Mouse (Mus musculus): ENCODE results near the gene Kank1. TPM values are rescaled to one million over a fixed set of nuclear protein-coding genes. Genes with fewer than 3 reads are reported as not detected.

The Kank1 gene
- 10 to 100 TPM; 15.0 to 15.2 TPM for total RNA-seq (2021)
- long read RNA-seq, experiment 1, partial matches to known transcripts, result 6 of 9 reads
- long read RNA-seq, experiment 1, other reads (novel, unspliced or antisense), result 3 of 9 reads
- long read RNA-seq, experiment 2, partial matches to known transcripts, result 2 of 9 reads
- long read RNA-seq, experiment 2, other reads (novel, unspliced or antisense), result 7 of 9 reads

DNA sequence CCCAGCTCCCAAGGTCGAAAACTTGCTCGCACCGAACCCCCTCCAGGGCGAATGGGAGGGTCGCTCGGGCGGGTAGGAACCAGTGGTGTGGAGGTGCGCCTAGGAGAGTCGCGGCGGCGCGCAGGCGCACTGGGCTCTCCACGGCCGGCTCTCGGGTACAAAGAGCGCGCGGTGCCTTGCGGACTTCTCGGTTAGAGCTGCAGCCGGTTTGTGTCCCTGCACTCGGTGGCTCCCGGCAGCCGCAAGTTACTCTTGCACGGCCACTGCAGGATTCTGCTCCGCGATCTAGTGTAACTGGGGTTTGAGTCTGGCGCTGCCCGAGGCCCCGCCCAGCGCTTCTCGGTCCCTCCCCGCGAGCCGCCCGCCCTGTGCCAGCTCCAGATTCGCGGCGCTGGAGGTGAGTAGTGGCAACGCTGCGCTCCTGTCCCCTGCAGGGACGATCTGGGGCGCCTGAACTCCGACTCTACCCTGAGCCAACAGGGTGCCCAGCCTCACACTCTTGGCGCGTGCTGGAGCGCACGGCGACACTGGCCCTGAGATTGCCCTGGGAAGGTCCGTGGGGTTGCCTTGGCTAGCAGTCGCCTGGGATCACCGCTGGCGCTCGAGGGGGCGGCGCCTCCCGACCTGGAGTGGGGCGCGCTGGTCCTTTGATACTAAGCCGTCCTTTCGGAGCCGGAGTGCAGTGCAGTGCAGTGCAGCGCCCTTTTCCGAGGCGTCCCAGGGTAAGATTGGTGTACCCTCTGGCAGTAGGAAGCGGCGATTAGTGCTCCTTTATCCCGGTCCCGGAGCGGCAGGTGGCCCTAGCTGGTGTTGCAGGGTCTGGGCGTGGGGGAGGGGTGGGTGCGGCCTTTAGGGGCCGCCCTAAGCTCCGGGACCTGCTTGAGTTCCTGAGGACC is at the start of gene Kank1:
Gene Kank1, plus strand, starts transcription at position 380 of the 896 bp plus-strand sequence.
- peak; percentile 50 for DNase-seq

DNA sequence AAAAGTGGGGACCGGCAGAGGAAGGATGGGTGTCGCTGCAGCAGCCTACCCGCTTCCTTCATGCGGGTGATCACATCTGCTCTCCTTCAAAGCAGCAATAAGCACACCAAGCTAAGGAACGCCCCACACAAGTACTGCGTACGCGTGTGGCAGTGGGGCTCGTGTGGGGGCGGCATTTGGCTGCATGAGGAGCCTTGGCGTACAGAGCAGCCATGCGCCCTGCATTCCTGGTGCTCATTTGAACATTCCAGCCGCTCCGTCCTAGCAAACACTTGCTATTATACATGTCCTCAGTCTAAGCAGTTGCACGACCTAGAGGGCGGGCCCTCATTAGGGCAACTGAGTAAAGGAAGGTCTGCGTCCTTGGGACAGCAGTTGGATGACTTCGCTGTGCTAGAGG is 49.1 kb upstream of the Kank1 start:
- DNase-seq, result no peak

DNA sequence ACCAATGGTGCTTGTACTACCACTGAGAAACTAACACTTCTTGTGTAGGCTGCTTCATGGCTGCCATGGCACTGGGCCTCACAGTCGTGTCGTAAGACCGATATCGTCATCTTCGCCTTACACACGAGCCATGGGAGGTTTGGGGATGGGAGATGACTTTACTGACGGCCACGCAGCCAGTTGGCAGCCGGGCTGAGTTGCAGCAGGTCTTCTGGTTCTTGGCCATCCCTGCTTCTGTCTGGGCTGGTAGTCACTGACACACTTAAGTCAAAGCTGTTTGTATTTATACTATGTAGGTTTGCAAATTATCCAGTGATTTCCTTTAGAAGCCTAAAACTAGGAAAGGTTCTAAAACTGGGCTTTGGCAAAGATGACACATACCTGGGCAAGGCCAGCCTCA is 43.0 kb upstream of the Kank1 start:
- DNase-seq, result no peak

DNA sequence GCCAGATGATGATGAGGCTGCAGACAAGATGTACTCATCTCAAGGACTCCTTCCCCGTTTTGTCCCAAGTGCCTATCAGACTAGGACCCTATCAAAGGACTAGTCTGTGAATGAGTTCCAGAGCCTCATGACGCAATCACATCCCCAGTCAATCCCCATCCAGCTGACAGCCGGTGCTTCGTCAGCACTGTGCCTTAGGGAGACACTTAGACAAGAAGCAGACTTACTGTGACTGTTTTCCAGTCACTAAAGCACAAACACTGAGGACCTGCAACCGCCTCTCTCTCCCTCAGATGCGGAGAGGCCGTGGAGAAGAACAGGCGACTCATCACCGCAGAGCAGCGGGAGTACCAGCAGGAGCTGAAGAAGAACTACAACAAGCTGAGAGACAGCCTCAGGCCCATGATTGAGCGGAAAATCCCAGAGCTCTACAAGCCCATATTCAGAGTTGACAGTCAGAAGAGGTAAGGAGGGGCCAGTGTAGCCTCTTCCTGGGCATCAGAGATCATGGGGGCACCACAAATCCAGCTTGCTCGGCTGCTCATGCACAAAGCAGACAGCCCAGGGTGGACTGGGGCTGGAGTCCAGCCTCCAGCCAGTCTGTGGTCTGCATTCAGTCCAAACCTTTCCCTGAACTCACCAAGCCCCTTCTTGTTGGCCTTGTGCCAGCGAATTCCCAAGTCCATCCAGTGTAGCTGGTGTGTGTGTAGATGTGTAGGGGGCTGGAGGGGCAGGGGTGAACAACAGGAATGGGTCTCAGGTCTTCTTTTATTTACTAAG is 36.5 kb upstream of the Kank1 start:
- no peak for DNase-seq

DNA sequence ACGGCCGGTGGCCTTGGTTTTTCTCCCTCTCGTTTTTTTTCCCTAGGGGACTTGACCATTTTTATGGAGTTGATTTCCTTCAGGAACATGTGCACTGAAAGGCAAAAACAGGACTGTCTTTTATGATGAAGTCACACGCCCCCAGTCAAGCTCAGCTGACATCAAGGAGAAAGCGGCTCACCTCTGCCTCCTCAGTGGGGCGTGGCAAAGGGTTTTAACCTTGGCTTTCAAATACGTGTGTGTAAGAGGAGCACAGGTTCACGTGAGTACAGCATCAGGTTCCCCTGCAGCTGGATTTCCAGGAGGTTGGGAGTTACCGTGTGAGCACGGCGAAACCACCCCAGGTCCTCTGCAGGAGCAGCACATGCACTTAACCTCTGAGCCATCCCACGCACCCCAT is 33.7 kb upstream of the Kank1 start:
- DNase-seq, result no peak

DNA sequence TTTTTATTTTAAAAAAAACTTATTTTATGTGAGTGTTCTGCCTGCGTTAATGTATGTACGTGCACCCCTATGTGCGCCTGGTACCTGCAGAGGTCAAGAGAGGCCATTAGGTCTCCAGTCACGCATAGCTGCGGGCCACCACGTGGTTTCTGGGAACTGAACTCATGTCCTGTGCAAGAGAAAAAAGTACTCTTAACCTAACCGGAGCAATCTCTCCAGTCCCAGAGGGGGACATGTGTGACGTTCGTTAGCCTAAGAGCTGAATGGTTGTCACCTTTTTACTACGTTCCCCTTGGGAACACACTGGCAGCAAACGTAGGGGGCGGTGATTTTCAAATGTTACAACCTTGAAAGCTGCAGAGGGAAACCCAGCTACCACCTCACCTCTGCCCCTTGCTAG is 29.8 kb upstream of the Kank1 start:
- no peak for DNase-seq

DNA sequence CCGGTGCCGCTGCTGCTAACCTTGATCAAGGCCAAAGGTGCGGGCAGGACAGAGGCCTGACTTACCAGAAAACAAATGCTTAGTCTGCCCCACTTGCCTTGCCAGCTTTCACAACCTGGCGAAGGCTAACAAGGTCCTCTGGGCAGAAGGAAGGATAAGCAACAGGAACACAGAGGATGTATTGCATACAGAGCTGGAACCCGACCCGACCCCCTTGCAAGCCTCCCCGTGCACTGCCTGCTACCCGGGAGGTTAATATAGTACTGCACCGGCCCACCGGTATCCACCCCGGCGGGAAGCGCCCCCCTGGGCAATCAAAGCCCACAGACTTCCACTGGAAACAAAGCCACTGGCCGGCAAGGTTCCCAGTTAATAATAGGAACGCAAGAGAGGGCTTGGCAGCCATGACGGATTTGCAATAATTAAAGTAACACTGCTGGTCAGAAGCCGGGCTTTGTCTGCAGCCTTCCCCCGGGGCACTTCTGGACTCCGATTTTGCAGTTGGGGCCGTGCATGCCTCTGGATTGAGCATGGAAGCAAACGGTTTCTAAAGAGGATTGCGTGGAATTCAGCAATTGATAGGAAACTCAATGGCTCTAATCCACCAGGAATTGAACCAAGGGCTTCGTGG is 28.9 kb upstream of the Kank1 start:
- no peak for DNase-seq

DNA sequence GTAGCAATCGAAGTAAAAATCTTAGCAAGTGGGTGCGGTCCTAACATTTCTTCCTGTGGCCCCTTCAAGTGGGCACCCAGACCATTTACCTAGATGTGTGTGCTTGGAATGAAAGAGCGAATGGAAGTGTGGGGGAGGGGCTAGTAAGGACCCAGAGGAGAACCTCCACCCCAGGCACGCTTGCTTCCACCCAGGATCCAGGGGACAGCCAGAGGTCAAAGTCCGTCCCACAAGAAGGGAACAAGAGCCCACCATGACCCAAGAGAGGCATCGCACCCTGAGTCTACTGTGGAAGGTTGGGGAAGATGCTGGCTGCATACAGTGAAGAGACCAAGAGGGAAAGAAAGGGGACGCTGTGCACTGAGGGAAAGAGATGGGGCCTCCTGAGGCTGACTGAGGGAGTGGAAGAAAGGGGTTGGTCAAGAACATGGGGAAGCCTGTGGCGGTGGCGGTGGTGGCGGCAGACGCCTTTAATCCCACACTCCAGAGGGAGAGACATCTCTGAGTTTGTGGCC is 28.1 kb upstream of the Kank1 start:
- DNase-seq, result no peak

DNA sequence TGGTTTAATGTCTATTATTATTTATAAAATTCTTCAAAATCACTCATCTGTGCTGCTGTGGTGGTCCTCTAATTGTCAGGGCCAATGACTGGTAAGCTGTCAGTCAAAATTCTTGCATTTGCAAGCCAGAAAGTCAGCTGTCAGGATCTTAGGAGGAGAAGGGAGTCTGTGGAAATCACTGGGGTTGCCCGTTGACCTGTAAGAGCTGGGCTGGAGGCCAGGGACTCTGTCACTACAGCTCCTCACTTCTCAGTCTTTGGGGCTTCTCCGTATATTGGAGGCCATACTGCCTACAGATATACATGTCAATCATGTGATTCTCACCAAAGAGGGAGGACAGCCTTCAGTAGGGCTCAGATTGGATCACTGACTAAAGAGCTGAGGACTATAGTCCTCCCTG is 16.2 kb upstream of the Kank1 start:
- no peak for DNase-seq

DNA sequence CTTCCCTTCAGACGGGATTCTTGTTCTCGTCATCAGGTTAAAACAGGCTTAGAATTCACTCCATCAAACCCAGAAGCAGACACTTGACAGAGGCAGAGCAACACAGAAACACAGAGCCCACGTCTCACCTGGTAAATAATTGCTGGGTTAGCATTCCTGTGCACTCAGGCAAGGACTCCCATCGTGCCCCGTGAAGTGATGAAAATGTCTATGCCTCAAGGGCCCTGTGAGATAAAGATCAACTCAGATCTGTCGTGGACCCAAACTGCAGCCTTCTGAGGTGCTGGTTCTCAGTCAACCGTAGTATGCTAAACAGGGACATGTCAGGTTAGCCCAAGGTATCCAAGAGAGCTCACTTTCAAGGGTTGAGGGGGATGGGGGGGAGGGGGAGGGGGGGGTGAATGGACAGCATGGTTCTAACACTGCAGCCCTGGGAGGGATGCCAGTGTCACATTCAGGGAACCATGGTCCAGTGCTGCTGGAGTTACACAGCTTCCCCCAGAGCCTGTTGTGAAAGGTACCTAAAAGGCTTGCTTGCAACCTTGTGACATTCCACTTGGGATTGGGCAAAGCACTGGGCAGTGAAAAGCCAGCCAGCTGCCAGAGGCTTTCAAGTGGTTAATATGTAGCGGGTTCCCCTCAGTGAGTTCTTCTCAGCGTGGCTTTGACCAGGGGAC is 14.7 kb upstream of the Kank1 start:
- no peak for DNase-seq

DNA sequence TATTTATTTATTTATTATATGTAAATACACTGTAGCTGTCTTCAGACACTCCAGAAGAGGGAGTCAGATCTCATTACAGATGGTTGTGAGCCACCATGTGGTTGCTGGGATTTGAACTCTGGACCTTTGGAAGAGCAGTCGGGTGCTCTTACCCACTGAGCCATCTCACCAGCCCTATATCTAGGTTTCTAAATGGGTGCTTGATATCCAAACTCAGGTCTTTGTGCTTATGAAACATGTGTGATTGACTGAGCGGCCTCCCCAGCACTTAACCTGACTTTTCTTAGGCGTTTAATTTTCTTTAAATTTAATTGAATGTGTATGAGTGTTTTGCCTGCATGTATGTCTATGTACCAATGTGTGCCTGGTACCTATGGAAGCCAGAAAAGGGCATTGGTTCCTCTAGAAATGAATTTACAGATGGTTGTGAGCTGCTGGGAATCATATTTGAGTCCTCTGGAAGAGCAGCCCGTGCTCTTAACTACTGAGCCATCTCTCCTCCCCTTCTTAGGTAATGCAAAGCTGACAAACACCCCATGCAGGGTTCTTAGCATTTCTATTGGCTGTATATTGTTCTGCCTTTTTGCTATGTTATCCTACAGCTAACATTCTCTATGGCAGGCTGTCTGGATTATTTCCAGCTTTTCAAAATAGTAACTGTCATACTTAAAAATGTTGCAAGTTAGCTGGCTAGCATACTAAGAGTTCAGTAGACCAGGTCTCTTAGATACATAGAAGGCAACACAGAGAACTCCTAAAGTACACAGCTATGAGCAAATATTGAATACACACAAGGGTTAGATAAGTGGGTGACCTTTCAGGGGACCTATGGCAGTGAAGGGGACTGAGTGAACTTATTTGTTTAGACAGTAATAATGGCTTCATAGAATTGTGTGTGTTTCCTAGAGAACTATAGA is 6.5 kb upstream of the Kank1 start:
- no peak for DNase-seq

DNA sequence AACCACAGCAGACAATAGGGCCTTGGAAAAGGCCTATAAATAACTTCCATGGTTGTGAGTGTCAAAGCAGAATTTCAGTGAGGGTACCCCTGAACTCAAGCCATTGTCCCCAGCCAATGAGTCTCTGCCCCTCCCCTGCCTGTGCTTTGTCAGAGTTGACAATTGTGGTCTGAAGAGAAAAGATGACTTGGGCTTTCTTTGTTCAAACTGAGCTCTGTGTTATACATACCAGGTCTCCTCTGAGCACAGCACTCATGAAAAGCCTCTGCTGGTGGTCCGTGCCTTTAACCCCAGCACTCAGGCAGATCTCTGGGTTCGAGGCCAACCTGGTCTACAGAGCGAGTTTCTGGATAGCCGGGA is 5.8 kb upstream of the Kank1 start:
- DNase-seq, result no peak

DNA sequence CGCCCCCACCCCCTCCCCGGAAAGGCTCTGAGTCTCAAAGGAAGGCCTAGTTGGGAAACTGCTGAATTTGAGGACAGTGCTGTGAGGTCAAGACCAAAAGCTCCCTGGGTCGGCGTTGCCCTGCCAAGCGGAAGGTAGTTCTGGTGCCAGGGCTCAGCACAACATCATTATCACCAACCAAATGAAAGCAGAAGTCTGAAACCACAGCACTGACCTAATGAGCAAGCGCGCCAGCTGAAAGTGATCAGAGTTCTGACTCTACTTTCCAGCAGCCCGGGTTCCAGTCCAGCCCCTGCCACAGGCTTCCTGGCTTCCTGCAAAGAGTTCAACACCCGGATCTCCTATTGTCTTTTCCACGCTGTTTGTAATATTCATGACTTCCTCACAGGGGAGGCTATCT is 4.7 kb upstream of the Kank1 start:
- DNase-seq, result no peak

DNA sequence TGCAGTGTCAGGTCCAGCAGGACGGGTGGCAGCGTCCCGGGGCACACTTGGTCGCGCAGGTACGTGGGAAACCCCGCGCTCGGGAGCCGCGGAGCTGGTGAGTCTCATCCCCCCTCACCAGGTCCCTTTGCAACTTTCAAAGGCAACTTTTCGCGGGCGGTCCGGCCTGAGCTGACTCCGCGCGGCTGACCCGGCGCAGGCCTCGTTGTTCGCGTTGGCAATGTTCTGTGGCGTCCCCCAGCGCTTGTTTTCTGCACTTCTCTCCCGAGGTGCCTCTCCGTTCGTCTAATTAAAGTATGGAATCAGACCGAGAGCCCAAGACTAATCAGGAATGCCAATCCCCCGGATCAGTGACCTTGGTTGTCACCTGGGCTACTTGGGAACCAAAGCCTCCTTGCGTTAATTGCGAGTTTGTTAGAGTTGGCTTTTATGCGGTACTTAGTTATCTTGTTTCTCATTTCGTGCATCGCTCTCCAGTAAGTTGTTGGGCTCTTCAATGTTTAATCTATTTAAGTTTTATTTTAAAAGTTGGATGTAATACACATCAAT is 791 bp downstream of the Kank1 start:
- peak; percentile 29 for DNase-seq

DNA sequence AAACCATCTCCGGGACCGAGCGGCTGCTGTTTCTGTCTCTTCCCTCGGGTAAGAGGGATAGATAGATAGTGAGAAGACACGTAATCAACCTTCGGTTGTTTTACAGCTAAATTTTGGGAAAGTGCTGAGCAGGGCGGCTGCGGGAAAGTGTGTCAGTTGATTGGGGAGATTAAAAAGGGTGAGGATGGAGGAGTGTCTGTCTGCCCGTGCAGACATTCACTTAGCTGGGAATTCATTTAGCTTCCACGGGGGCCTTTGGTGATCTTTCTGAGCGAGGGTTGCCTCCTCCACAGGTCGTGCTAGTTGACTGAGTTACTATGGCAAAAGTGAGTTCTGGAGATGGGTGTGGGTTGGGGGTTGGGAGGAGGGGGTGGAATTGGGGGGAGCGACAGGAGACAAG is 1.3 kb downstream of the Kank1 start:
- DNase-seq, result no peak

DNA sequence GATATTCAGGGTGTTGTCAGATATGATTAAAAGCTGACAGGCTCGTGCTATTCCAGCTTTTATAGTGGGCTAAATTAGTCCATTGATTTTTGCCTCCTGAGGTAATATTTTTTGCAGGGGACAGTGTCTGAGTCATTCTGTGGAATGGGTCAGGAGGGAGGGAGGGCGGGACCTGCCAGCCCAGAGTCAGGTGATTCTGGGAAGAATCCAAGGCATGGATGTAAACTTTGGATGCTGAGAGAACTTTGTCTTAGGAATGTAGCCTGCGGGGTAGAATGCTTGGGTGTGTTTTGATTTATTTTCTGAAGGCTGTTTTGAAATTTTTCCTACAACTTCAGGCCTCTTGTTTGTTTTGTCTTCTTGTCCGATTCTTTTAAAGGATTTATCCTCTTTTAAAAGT is 6.8 kb downstream of the Kank1 start:
- DNase-seq, result no peak

DNA sequence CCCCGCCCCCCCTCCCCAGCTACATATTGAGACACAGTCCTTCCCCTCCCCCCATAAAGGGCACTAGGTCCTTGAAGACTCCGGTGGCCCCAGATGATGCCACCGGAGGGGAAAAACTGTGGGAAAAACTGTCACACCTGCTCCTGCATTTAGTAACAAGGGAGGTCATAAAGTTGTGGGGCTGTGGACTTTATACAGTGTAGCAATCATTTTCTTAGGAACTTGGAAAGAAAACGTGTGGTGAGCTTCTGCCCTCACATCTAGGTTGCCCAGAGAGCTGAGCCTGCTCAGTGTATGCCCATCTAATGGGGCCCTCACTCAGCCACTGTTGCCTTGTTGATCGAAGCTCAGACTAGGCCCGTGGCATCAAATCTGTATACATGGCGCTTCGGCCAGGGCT is 9.3 kb downstream of the Kank1 start:
- no peak for DNase-seq

DNA sequence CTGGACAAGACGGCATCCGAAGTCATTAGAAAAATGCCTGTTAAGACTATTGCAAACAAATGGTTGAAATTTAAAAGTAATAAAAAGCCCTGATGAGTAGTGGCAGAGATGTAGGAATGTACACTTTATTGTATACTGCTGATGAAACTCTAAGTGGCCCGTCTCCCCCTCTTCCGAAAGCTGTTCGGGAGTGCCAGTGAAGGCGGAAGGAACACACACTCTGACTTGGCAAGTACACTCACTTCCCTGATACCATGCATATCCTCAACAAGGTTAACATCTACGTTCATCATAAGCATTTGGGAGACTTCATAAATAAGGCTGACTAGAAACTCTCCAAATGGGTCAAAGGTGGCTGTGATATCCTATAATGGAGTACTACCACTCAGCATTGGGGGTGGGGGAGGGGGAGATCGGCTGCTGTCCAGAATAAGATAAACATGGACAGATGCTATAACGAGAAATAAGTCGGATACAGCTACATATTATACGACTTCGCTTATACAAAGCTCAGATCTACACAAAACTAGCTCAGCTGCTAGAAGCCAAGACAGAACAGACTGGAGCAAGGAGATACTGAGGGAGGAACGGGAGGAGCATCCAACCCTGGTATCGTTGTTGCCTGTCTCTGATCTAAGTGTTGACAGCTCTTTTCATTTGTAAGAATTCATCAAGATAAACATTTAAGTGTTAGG is 11.2 kb downstream of the Kank1 start:
- no peak for DNase-seq

DNA sequence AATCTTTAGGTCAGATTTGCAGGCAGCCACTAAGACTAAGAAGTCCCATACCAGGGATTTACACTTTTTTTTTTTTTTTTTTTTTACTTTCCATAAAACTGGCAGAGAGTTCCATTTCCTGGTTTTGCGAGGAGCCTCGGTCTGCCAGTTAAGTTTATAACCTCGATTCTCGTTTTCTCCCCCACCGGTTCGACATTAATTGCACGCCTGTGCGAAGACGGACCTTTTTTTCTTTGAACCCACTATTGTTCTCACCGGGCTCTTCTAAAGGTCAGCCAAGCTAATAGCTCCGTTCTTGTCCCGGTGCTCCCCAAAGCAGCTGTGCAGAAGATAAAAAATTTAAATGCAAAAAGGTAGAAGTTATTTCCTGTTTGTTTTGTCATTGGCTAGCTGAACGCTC is 12.5 kb downstream of the Kank1 start:
- DNase-seq, result no peak

DNA sequence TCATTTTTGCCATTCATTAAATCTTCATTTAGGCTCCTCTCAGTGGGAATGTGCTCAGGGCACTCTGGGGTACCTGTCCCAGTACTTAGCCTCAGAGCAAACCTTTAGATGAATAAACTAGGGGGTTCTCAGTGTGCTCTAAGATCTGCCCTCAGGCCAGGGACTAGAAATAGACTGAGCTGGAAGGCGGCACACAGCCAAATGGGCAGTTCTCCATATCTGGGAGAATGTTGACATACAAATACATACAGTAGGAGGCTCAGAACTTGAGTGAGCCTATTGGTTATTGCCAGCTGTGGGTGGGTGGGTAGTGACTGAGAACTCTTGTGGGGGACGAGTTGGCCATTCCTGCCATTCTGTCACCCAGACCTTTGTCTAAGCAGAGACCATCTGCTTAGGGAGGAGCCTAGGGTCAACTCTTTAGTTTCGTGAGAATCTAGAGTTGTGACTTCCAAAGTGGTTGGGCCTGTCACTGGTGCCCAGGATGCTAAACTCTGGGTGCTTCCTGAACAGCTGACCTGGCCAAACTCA is 14.9 kb downstream of the Kank1 start:
- no peak for DNase-seq
